Mouse (Mus musculus): ENCODE measurements around the gene Ppt1. TPM values are rescaled to one million over a fixed set of nuclear protein-coding genes. Genes with fewer than 3 reads are reported as not detected.

The Ppt1 gene
- 60.1 TPM for polyA plus RNA-seq (2014; fragmentation: Illumina TruSeq; extraction: RNeasy Lipid Tissue Mini Kit (QIAGEN cat#74804); ENCODE audit: low read depth, low replicate concordance)

GRCm38 (mm10) chr4:122835530-122836402 is at the start of gene Ppt1:
Gene Ppt1 (plus strand): TSS chr4:122836242.

GRCm38 (mm10) chr4:122885768-122886578 is 49.9 kb downstream of the Ppt1 start, which contains the start of gene Cap1:
Gene Cap1 (minus strand): TSS chr4:122886056.

Other genes starting within 250 kb of the Ppt1 start
- gene 9530002B09Rik, start 147.0 kb upstream of the Ppt1 start, polyA plus RNA-seq (2014; fragmentation: Illumina TruSeq; extraction: RNeasy Lipid Tissue Mini Kit (QIAGEN cat#74804); ENCODE audit: low read depth, low replicate concordance): not detected
- 35.4 TPM for gene Cap1, start 49.8 kb downstream of the Ppt1 start, polyA plus RNA-seq (2014; fragmentation: Illumina TruSeq; extraction: RNeasy Lipid Tissue Mini Kit (QIAGEN cat#74804); ENCODE audit: low read depth, low replicate concordance)
- gene Mfsd2a, start 124.9 kb downstream of the Ppt1 start, polyA plus RNA-seq (2014; fragmentation: Illumina TruSeq; extraction: RNeasy Lipid Tissue Mini Kit (QIAGEN cat#74804); ENCODE audit: low read depth, low replicate concordance): 6.0 TPM
- gene Mycl, start 159.4 kb downstream of the Ppt1 start, polyA plus RNA-seq (2014; fragmentation: Illumina TruSeq; extraction: RNeasy Lipid Tissue Mini Kit (QIAGEN cat#74804); ENCODE audit: low read depth, low replicate concordance): 1.5 TPM
- 13.7 TPM for gene Trit1, start 180.4 kb downstream of the Ppt1 start, polyA plus RNA-seq (2014; fragmentation: Illumina TruSeq; extraction: RNeasy Lipid Tissue Mini Kit (QIAGEN cat#74804); ENCODE audit: low read depth, low replicate concordance)